Mouse (Mus musculus) left cerebral cortex, postnatal 14 days (tissue): ENCODE measurements around the gene Atp6v0c. TPM values are rescaled to one million over a fixed set of nuclear protein-coding genes. Genes with fewer than 3 reads are reported as not detected.
"Not testable (repeated sequence)": the region's sequence is repeated elsewhere in the genome, so short reads cannot be mapped to it uniquely, and the experiment has no call there.

Source experiments
- DNase-seq, 2 experiments: peaks; one replicate each; pipeline ENCODE4 v3.0.0; 2021 to 2022; ENCODE audit warnings: low spot score in 2 of 2, mixed read lengths in 1 of 2
- intact Hi-C: fragments of 180-260 bp; cut with DNase I; formaldehyde crosslinking; loops from one replicate; pipeline ENCODE4 v1.15.1; 2025
- total RNA-seq, 2 experiments: library from RNA; stranded (reverse); gene quantifications; 2 replicates each; pipeline ENCODE4 v1.2.3; 2021

The Atp6v0c gene
- total RNA-seq, 2 experiments from 2014 or later = 1,506 to 1,590 TPM

DNA sequence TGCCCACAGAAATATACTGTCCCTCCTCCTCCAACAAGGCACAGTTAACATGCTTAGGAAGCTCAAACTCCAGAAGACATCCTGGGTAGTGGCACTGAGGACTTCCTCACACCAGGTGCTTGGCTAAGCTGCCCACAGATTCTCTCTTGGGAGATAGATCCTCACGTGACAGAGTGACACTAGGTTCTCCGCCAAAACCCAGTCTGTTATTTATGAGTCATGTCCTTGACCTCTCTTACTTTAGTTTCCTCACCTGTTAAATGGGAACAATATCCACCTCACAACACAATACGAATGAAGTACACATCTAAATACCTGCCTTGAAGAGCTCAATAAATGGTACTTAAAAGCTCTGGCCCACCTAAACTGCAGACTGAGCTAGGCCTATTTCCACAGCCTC is 30.2 kb downstream of the Atp6v0c start:
- no peak for DNase-seq
- intact Hi-C loops = no loop called here

DNA sequence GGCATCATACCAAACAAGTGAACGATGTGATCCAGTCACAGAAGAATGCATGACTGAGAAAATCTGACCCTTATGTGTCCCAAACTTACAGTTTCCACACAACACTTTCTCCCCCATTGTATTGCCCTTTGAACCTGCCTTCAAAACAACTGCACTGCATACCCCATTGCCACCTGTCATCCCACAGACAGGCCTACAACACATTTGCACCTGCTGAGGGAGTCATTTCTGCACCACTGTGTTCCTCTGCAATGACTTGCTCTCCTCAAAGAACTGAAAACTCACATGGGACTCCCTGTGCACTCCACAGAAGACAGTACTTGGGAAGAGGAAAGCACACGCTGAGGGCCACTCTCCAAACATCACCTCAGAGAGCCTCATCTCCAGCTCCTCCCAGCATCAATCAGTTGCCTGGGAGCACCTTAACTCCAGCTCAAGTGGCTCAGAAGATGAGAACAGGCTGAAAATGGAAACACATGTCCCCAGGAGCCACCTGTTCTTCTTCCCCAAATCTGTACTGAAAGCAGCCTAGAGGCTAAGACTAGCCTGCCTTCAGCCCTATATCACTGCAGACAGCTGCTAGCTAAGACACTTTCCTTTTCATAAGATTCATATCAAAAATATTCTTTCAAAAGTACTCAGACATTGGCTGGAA is 32.1 kb downstream of the Atp6v0c start:
- intact Hi-C loops = no loop called here
- DNase-seq = no peak

DNA sequence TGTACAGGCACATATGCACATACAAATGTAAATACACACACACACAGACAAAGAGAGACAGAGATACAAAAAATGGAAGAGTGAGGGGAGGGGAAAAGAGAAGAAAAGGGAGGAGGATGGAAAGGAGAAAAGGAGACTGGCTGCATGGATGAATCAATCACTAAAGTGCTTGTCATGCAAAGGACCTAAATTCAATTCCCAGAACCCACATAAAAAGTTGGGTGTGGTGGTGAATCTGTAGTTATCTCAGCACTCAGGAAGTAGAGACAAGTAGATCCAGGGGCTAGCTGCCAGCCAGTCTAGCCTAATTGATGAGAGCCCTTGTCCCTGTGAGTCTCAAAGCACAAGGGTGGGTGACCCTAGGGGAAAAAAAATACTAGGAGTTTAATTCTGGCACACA is 35.4 kb downstream of the Atp6v0c start:
- no peak for DNase-seq
- intact Hi-C loops = no loop called here

DNA sequence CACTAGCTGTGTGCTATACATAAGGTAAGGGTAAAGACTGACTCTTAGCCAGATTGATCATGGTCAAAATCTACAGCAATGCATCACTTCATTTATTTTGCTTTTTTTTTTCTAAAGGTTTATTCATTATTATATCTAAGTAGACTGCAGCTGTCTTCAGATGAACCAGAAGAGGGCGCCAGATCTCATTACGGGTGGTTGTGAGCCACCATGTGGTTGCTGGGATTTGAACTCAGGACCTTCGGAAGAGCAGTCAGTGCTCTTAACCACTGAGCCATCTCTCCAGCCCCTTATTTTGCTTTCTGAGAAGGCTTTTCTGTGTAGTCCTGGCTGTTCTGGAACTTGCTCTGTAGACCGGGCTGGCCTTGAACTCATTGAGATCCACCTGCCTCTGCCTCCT is 36.6 kb downstream of the Atp6v0c start:
- DNase-seq, intact Hi-C loops: not testable (repeated sequence)

DNA sequence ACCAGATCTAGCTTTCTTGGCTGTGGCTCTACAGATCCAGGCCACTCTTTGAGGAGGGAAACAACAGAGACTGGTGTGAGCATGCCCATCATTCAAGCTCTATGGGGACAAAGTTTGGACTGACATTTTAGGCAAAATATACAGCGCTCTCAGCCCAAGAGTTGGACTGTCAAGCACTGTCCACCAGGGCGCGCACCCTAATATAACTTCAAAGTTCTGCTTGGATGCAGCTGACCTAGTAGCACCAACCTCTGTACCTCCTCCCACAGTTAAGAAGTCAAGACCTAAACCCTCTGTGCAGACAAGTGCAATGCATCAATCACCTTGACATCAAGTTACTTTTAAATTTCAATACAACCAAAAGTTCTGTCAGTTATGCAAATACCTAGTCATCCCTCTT is 37.9 kb downstream of the Atp6v0c start:
- intact Hi-C loops = no loop called here

DNA sequence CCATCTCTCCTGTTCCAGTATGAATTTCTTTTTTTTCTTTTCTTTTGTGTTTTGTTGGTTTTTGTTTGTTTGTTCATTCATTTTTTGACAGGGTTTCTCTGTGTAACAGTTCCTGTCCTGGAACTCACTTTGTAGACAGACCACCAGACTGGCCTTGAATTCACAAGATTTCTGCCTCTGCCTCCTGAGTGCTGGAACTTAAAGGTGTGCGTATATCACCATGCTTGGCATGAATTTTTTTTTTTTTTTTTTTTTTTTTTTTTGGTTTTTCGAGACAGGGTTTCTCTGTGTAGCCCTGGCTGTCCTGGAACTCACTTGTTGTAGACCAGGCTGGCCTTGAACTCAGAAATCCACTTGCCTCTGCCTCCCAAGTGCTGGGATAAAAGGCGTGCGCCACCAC is 40.3 kb downstream of the Atp6v0c start:
- intact Hi-C loops, DNase-seq: not testable (repeated sequence)

More for the DNA sequence above, 37.9 kb downstream of the Atp6v0c start:
- no peak for DNase-seq

DNA sequence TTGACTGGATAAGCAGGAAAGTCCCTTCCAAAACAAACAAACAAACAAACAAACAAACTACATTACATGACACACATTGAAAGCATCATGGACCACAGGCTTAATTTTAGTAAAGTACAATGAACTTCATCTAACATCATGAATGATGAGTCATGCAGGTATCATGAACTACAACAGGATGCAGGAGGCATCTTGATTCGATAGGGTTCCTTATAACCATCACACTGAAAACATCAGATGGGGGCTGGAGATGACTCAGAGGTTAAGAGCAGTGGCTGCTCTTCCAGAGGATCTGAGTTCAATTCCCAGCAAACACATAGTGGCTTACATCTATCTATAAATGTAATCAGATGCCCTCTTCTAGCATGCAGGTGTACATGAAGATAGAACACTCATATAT is 41.9 kb downstream of the Atp6v0c start:
- intact Hi-C loops = no loop called here
- no peak for DNase-seq

DNA sequence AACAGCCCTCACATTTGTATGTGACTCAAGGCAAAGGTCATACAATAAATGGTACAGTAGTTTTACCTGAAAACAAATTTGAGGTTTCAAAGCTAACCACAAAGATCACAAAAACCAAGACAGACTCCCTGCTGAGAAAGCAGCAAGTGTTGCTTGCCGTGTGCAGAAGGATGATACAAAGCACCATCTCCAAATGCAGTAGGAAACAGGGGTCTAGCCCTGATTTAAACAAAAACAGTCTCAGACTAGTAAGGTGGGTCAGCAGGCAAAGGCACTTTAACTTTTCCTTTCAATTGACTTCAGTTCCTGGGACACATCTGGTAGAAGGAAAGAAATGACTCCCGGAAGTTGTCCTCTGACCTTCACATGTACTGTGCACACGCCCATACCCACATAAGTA is 42.7 kb downstream of the Atp6v0c start:
- no peak for DNase-seq
- intact Hi-C loops = no loop called here

DNA sequence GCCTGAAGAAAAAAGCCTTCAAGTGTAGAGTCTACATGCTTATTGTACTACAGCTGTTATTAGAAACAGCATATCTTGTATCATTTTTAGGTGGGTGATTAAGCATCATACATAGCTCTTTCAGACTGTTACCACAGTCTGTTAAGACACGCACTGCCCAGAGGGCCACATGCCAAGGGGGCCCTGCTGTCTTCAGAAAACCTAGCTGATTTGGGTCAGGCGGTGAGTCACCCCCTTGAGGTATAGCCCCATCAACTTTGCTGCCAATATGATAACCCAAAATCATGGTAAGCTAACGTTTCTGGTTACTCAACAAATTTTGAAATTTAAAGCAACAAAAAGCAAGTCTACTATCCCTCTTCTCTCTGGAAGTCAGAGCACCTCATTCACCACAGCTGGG is 50.1 kb downstream of the Atp6v0c start:
- intact Hi-C loops = no loop called here
- no peak for DNase-seq

Other genes with a start within 250 kb of the Atp6v0c start
- not detected for gene Sbp, start 228.0 kb downstream of the Atp6v0c start, total RNA-seq
- not detected for gene Sbpl, start 214.4 kb downstream of the Atp6v0c start, total RNA-seq
- under 1 TPM; 0.48 to 0.93 TPM for gene Prss30, start 189.1 kb downstream of the Atp6v0c start, total RNA-seq
- gene Prss22, start 171.6 kb downstream of the Atp6v0c start, total RNA-seq = 1 to 10 TPM; 1.8 to 2.2 TPM
- not detected for gene Prss27, start 131.6 kb downstream of the Atp6v0c start, total RNA-seq
- 10 to 100 TPM; 37.6 to 48.3 TPM for gene Kctd5, start 96.2 kb downstream of the Atp6v0c start, total RNA-seq
- 10 to 100 TPM; 89.4 to 95.5 TPM for gene Pdpk1, start 18.8 kb downstream of the Atp6v0c start, total RNA-seq
- 10 to 100 TPM; 32.4 to 36.1 TPM for gene Amdhd2, start 5.9 kb downstream of the Atp6v0c start, total RNA-seq
- 10 to 100 TPM; 71.1 to 72.5 TPM for gene Tbc1d24, start 35.9 kb upstream of the Atp6v0c start, total RNA-seq
- 10 to 100 TPM; 11.0 to 12.6 TPM for gene Ntn3, start 39.8 kb upstream of the Atp6v0c start, total RNA-seq
- gene Tedc2, start 51.1 kb upstream of the Atp6v0c start, total RNA-seq = 10 to 100 TPM in 1 of 2 experiments, 1 to 10 TPM in 1; 8.7 to 10.1 TPM
- gene Ccnf, start 81.8 kb upstream of the Atp6v0c start, total RNA-seq = 1 to 10 TPM; 6.2 to 6.7 TPM
- gene Abca17, start 181.4 kb upstream of the Atp6v0c start, total RNA-seq = 1 to 10 TPM in 1 of 2 experiments, under 1 TPM in 1; 0.77 to 1.3 TPM
- gene Abca3, start 182.2 kb upstream of the Atp6v0c start, total RNA-seq = 100 to 1,000 TPM; 111 to 118 TPM
- gene Rnps1, start 244.9 kb upstream of the Atp6v0c start, total RNA-seq = 100 to 1,000 TPM; 141 to 145 TPM